Mouse (Mus musculus) Patski (cell line): ENCODE measurements at regions not wholly inside any gene's neighbourhood (a gene's known extent, or its start where the extent isn't known, plus 50 kb on each side); places are given as distances from the start of the nearest gene placed in this dataset.

Source experiments
- ATAC-seq: fragments of 100-300 bp; one replicate; pipeline ENCODE4 v1.8.0; 2021
- CTCF ChIA-PET: fragments of 350-600 bp; sonication (Branson Sonifier 250); formaldehyde crosslinking; loops from one replicate; lab custom pipeline; 2022; ENCODE audit warnings: inconsistent platforms; lab: Charles Lee
- POLR2A ChIA-PET: fragments of 350-600 bp; sonication (Branson Sonifier 250); formaldehyde crosslinking; loops from one replicate; lab custom pipeline; 2022; ENCODE audit warnings: antibody characterized with exemption, inconsistent platforms; lab: Charles Lee
- DNase-seq: peaks from one replicate; pipeline ENCODE4 v3.0.0-alpha.2; 2011; ENCODE audit warnings: low read depth, low spot score
- H3K27me3 ChIP-seq: fragments of 371-371 bp; one replicate; pipeline ENCODE4 v1.5.1; 2021
- CTCF ChIP-seq: fragments of 100-300 bp; IDR thresholded peaks from one replicate; pipeline ENCODE4 v1.5.1; 2021
- in situ Hi-C: fragments of 300-500 bp; cut with MboI; formaldehyde crosslinking; loops from 3 replicates; pipeline ENCODE4 v1.11.1; 2018; ENCODE audit warnings: low pct_unique_long_range_greater_than_20kb, mixed read lengths

- TF ChIP-seq CTCF: no peak
- POLR2A ChIA-PET: no interaction called here
- in situ Hi-C loops: no loop called here
These were observed 78.2 kb upstream of the Klf9 start for GRCm38 (mm10) chr19:23062851-23063250.

DNA sequence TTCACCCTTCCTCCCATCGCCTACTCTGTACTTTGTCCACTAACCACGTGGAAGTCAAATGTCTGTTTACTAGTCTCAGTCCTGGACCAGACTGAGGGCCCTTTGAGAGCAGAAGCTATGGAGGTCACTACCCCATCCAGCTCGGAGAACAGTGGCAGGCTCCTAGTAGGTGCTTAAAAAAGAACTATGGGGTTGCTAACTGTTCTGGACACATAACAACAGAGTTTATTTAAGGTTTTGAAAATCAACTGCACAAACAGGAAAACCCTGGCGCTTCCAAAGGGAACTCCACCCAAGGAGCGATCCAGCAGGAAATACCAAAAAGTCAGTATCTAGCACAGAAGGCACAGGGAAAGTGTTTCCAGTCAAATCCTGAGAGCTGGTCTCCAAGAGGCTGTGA is 75.5 kb upstream of the Klf9 start:
- no peak for TF ChIP-seq CTCF
- in situ Hi-C loops: no loop called here
- no peak for ATAC-seq
- POLR2A ChIA-PET: no interaction called here
- H3K27me3 ChIP-seq: no peaks in the 10 kb centered on the region
- DNase-seq: no peak
- CTCF ChIA-PET: no interaction called here

More at GRCm38 (mm10) chr19:23062851-23063250, 78.2 kb upstream of the Klf9 start:
- no peak for ATAC-seq
- CTCF ChIA-PET: no interaction called here
- no peak for DNase-seq
- H3K27me3 ChIP-seq: no peaks in the 10 kb centered on the region

GRCm38 (mm10) chr19:23066726-23067125 is 74.3 kb upstream of the Klf9 start:
- H3K27me3 ChIP-seq: no peaks in the 10 kb centered on the region
- TF ChIP-seq CTCF: no peak
- CTCF ChIA-PET: no interaction called here
- DNase-seq: no peak
- no peak for ATAC-seq
- POLR2A ChIA-PET: no interaction called here
- in situ Hi-C loops: no loop called here

- in situ Hi-C loops: no loop called here
These were observed 72.4 kb upstream of the Klf9 start for GRCm38 (mm10) chr19:23068600-23068999.

DNA sequence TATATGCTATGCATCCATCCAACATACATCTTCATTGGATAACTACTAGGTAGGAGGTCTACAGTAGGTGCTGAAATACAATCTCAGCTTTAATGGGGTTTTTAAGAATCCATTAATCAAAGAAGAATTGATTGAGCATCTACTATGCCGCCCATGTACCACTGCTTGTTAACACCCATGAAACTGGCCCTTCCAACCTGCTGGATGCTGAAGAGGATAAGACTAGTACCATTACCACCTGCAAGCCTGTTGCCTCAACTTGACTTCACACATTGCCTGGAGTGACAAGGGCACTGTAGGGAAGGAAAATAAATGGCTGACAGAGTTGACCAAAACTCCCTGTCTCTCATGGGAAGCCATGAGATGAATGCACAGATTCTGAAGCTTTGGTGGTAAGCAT is 71.4 kb upstream of the Klf9 start:
- no peak for TF ChIP-seq CTCF
- DNase-seq (no peak), ATAC-seq (no peak)
- ChIA-PET CTCF (interaction anchor here (1.1 kb wide), 1 partner anchor 14 kb away, joined by 3 read pairs; no protein-coding TSS in a partner anchor), POLR2A (interaction anchor here (0.5 kb wide), 1 partner anchor 65 kb away, joined by 4 read pairs; no protein-coding TSS in a partner anchor)
- no peaks in the 10 kb centered on the region for H3K27me3 ChIP-seq
- in situ Hi-C loops: no loop called here

More at GRCm38 (mm10) chr19:23068600-23068999, 72.4 kb upstream of the Klf9 start:
- DNase-seq (no peak), ATAC-seq (no peak)
- TF ChIP-seq CTCF: no peak
- ChIA-PET CTCF (interaction anchor here (1.1 kb wide), 1 partner anchor 13 kb away, joined by 3 read pairs; no protein-coding TSS in a partner anchor), POLR2A (no interaction called here)
- no peaks in the 10 kb centered on the region for H3K27me3 ChIP-seq

DNA sequence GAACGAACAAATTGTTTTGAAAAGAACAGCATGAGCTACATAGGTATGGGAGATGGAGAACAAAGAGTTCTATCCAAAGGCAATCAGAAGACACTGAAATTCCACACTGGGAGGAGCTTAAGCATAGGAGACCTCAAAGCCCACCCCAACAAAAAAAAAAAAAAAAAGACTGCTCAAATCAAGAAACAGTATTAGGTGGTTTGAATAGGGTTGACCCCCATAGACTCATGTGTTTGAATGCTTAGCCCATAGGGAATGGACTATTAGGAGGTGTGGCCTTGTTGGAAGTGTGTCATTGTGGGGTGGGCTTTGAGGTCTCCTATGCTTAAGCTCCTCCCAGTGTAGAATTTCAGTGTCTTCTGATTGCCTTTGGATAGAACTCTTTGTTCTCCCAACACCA is 70.0 kb upstream of the Klf9 start:
- TF ChIP-seq CTCF: no peak
- no peak for ATAC-seq
- POLR2A ChIA-PET: no interaction called here
- in situ Hi-C loops: no loop called here
- no peaks in the 10 kb centered on the region for H3K27me3 ChIP-seq
- CTCF ChIA-PET: no interaction called here
- DNase-seq: no peak

- no peaks in the 10 kb centered on the region for H3K27me3 ChIP-seq
- no peak for TF ChIP-seq CTCF
- no peak for DNase-seq
- ATAC-seq: no peak
- ChIA-PET POLR2A (interaction anchor here (0.7 kb wide), 1 partner anchor 43 kb away, joined by 3 read pairs; no protein-coding TSS in a partner anchor), CTCF (interaction anchor here (0.9 to 1.2 kb wide), 3 partner anchors 14 to 66 kb away, joined by 3 to 4 read pairs (median 3); partner anchors contain the start of gene Klf9)
- in situ Hi-C loops: no loop called here
These were observed 66.1 kb upstream of the Klf9 start for GRCm38 (mm10) chr19:23074602-23075570.

- peak; percentile 13 for DNase-seq
- CTCF ChIA-PET: interaction anchor here (0.9 to 1.2 kb wide), 2 partner anchors 13 to 65 kb away, joined by 3 to 4 read pairs; partner anchors contain the start of gene Klf9
- POLR2A ChIA-PET: interaction anchor here (0.6 to 0.7 kb wide), 2 partner anchors 40 to 42 kb away, joined by 3 read pairs; no protein-coding TSS in a partner anchor
- ATAC-seq: peak; percentile 47
- no peak for TF ChIP-seq CTCF
- H3K27me3 ChIP-seq: no peaks in the 10 kb centered on the region
- in situ Hi-C loops: no loop called here
These were observed 65.2 kb upstream of the Klf9 start for GRCm38 (mm10) chr19:23075790-23076189.

- in situ Hi-C loops: no loop called here
- ChIA-PET POLR2A (no interaction called here), CTCF (no interaction called here)
- ATAC-seq: no peak
- H3K27me3 ChIP-seq: no peaks in the 10 kb centered on the region
- TF ChIP-seq CTCF: no peak
- no peak for DNase-seq
These were observed 55.8 kb upstream of the Klf9 start for GRCm38 (mm10) chr19:23085173-23085660.

- no peaks in the 10 kb centered on the region for H3K27me3 ChIP-seq
- TF ChIP-seq CTCF: no peak
- ChIA-PET CTCF (no interaction called here), POLR2A (no interaction called here)
- in situ Hi-C loops: no loop called here
- DNase-seq: no peak
- ATAC-seq: no peak
These were observed 53.5 kb upstream of the Klf9 start for GRCm38 (mm10) chr19:23087575-23087974.

- TF ChIP-seq CTCF: no peak
- POLR2A ChIA-PET: no interaction called here
- H3K27me3 ChIP-seq: no peaks in the 10 kb centered on the region
- in situ Hi-C loops: no loop called here
- CTCF ChIA-PET: interaction anchor here (1.2 to 1.8 kb wide), 2 partner anchors 13 to 16 kb away, joined by 3 to 4 read pairs; no protein-coding TSS in a partner anchor
- DNase-seq: no peak
- no peak for ATAC-seq
These were observed 51.9 kb upstream of the Klf9 start for GRCm38 (mm10) chr19:23089081-23089480.
